Mouse (Mus musculus) liver, embryonic 11.5 days (tissue): ENCODE results near the gene Pitpnm3. TPM values are rescaled to one million over a fixed set of nuclear protein-coding genes. Genes with fewer than 3 reads are reported as not detected.
A peak's percentile ranks its signal among the peaks of the same experiment; 100 is the strongest.

ENCODE experiments used
- ATAC-seq: fragments of 200-750 bp; cut with Nextera tagmentation; replicated peaks from 2 replicates; pipeline ENCODE4 v1.8.0; 2017; ENCODE audit warnings: moderate number of reproducible peaks, mild to moderate bottlenecking, moderate TSS enrichment, moderate library complexity; ENCODE audit not compliant: low FRiP score
- DNase-seq: peaks from one replicate; pipeline ENCODE4 v3.0.0-alpha.2; 2017; ENCODE audit warnings: low spot score
- H3K27ac ChIP-seq: fragments of 300-500 bp; sonication (generic); 2 replicates; pipeline ENCODE4 v1.5.1; 2014; ENCODE audit warnings: mild to moderate bottlenecking, low read depth, low read length, control low read depth
- H3K27me3 ChIP-seq: fragments of 300-500 bp; sonication (generic); replicated peaks from 2 replicates; pipeline ENCODE4 v1.6.1; 2014; ENCODE audit warnings: low read length, mixed read lengths; ENCODE audit not compliant: control insufficient read depth, insufficient read depth
- H3K36me3 ChIP-seq: fragments of 300-500 bp; sonication (generic); 2 replicates; pipeline ENCODE4 v1.6.1; 2014; ENCODE audit warnings: mild to moderate bottlenecking, low read length, moderate library complexity, mixed read lengths; ENCODE audit not compliant: control insufficient read depth, insufficient read depth
- H3K4me1 ChIP-seq: fragments of 300-500 bp; sonication (generic); replicated peaks from 2 replicates; pipeline ENCODE4 v1.6.1; 2014; ENCODE audit warnings: low read length, mixed read lengths; ENCODE audit not compliant: control insufficient read depth, insufficient read depth
- H3K4me2 ChIP-seq: fragments of 300-500 bp; sonication (generic); 2 replicates; pipeline ENCODE4 v1.6.1; 2014; ENCODE audit warnings: mild to moderate bottlenecking, control low read depth, moderate library complexity
- H3K4me3 ChIP-seq: fragments of 300-500 bp; sonication (generic); 2 replicates; pipeline ENCODE4 v1.5.1; 2014; ENCODE audit warnings: low read depth, low read length, control low read depth
- H3K9ac ChIP-seq: fragments of 300-500 bp; sonication (generic); 2 replicates; pipeline ENCODE4 v1.6.1; 2014; ENCODE audit warnings: low read depth, low read length, control low read depth
- H3K9me3 ChIP-seq: fragments of 300-500 bp; sonication (generic); 2 replicates; pipeline ENCODE4 v1.6.1; 2016; ENCODE audit warnings: low read length, inconsistent platforms, mixed read lengths; ENCODE audit not compliant: control insufficient read depth
- WGBS: fragments of 180-500 bp; shearing (Covaris S2); extraction: QIAGEN DNeasy Blood & Tissue Kit; methylation state at CpG from one replicate; pipeline ENCODE4 v1.1.7; 2014; 5-methylcytosine and 5-hydroxymethylcytosine counted together
- polyA plus RNA-seq: library from polyadenylated mRNA; unstranded; fragments of >200 nt; fragmentation: Nextera tagmentation; extraction: Ambion mirVana; gene quantifications from 2 replicates; pipeline ENCODE4 v1.2.1, GENCODE M21; 2014

The Pitpnm3 gene
- polyA plus RNA-seq, 1 experiment from 2014 or later, result 0.08 TPM

GRCm38 (mm10) chr11:72145877-72146248 is 10.3 kb upstream of the Pitpnm3 start:
- 88% methylated on average over 1 of the region's 1 CpGs for WGBS
- Histone ChIP-seq H3K4me3 (no peak overlapping the region), H3K9me3 (no peaks in the 10 kb centered on the region), H3K27ac (no peak overlapping the region), H3K27me3 (peaks cover 4% of the 10 kb centered on the region; the same call in 1 of the 2 replicates), H3K4me2 (no peak overlapping the region), H3K4me1 (no peaks in the 10 kb centered on the region), H3K36me3 (no peaks in the 10 kb centered on the region), H3K9ac (no peak overlapping the region)
- DNase-seq, result no peak
- no peak for ATAC-seq

DNA sequence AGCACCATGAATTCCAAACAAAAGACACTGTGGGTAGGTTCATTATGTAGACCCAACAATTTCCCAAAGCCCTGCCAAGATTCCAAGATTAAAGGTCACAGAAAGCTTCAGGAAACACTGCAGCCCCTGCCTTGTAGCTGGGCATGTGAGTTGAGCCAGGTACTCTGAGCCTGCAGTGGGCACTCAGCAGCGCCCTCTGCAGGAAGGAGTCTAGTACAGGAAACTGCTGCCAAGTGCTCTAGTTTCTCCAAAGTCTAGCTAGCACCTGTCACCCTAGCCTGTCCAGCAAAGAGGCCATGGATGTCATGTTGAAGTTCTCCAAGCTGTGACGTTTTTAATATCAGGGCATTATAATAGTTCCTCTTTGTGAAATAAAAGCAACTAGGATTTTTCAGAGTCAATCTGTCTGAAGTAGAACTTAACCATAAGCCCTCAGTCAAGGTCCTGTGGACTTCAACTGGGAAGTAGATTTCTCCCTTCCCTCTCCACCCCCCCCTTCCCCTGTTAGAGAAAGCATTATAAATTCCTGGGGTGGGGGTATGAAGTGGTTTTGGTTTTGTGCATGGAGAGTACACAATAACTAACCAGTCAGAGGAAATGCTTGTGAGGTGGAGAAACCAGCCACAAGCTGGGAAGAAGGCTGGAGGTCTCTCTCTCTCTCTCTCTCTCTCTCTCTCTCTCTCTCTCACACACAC is 9.8 kb upstream of the Pitpnm3 start:
- no peaks in the 10 kb centered on the region for H3K36me3 ChIP-seq
- H3K9ac ChIP-seq, result no peak overlapping the region
- H3K4me2 ChIP-seq, result no peak overlapping the region
- WGBS, result 4% methylated on average over 2 of the region's 2 CpGs
- H3K4me1 ChIP-seq, result 0 out of 2 replicates have a peak, but pooled peaks cover 1% of the 10 kb centered on the region
- DNase-seq (no peak), ATAC-seq (no peak)
- no peaks in the 10 kb centered on the region for H3K9me3 ChIP-seq
- no peak overlapping the region for H3K4me3 ChIP-seq
- H3K27me3 ChIP-seq, result peaks cover 4% of the 10 kb centered on the region; the same call in 1 of the 2 replicates
- H3K27ac ChIP-seq, result no peak overlapping the region

DNA sequence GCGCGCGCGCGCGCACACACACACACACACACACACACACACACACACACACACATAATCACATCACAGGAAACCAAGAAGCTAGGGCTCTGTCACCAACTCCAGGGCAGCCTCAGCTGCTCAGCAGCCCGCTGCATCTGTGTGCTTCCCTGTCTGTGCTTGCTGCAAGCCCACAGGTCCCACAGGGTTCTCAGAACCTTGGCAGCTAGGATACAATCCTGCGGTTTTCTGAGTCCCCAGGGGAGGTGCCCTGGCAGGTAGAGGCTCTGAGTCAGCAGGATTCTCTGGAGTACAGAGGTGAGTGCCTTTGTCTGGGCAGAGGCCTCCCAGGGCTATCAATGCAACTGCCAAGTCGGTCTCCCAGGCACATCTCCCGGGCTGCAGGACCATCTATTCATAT is 7.3 kb upstream of the Pitpnm3 start:
- DNase-seq (no peak), ATAC-seq (no peak)
- H3K27ac ChIP-seq, result no peak overlapping the region
- H3K4me2 ChIP-seq, result no peak overlapping the region
- no peaks in the 10 kb centered on the region for H3K9me3 ChIP-seq
- H3K27me3 ChIP-seq, result peaks cover 10% of the 10 kb centered on the region; the same call in 1 of the 2 replicates
- 51% methylated on average over 10 of the region's 10 CpGs for WGBS
- no peak overlapping the region for H3K9ac ChIP-seq
- 0 out of 2 replicates have a peak, but pooled peaks cover 2% of the 10 kb centered on the region for H3K4me1 ChIP-seq
- H3K36me3 ChIP-seq, result no peaks in the 10 kb centered on the region
- no peak overlapping the region for H3K4me3 ChIP-seq

- H3K27me3 ChIP-seq, result peaks cover 34% of the 10 kb centered on the region
- no peak overlapping the region for H3K4me2 ChIP-seq
- ATAC-seq (no peak), DNase-seq (no peak)
- H3K4me1 ChIP-seq, result 0 out of 2 replicates have a peak, but pooled peaks cover 4% of the 10 kb centered on the region
- no peak overlapping the region for H3K27ac ChIP-seq
- no peak overlapping the region for H3K4me3 ChIP-seq
- H3K9me3 ChIP-seq, result no peaks in the 10 kb centered on the region
- no peaks in the 10 kb centered on the region for H3K36me3 ChIP-seq
- WGBS, result 54% methylated on average over 6 of the region's 6 CpGs
- no peak overlapping the region for H3K9ac ChIP-seq
Measured at GRCm38 (mm10) chr11:72140198-72140597, 4.6 kb upstream of the Pitpnm3 start.

DNA sequence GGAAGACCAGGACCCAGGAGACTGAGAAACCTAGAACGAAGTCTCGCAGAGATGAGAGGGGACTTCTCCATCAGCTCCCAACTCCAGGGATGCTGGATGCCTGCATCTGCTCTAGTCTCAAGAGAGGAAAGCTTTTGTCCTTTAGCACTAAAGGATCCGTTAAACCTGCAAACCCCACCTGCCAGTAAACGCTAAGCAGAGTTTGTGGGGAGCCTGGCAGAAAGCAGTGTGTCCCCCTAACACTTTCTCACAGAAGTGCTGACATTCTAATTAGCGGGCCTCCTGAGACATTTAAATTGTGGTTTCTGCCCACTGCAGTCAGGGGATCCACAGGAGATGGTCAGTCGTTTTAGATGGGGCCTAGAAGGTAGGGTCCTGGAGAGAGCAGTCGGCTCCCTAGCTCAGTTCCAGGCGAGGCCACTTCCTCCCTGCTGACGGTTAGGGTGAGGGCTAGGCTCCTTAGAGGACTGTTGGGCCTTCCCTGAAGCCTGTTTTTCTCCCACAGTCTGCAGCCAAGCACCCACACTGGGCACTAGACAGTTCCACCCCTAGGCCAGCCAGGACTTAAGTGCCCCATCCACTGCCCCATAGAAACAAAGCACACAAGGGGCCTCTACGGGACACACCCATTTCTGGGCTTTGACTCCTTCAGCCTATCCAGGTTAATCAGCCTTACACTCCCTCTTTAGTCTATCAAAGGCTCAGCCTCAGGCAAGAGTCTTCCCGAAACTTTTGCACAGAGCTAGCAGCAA is 829 bp upstream of the Pitpnm3 start:
- Histone ChIP-seq H3K9ac (no peak overlapping the region), H3K4me3 (no peak overlapping the region), H3K4me1 (0 out of 2 replicates have a peak, but pooled peaks cover 5% of the 10 kb centered on the region), H3K4me2 (peak overlapping the region; percentile 72), H3K27ac (no peak overlapping the region), H3K9me3 (no peaks in the 10 kb centered on the region), H3K36me3 (no peaks in the 10 kb centered on the region), H3K27me3 (peaks cover 61% of the 10 kb centered on the region)
- ATAC-seq (no peak; the same call in 1 of the 2 replicates), DNase-seq (no peak)
- 20% methylated on average over 11 of the region's 11 CpGs for WGBS

GRCm38 (mm10) chr11:72134536-72135382 is 819 bp downstream of the Pitpnm3 start:
- Histone ChIP-seq H3K27me3 (peaks cover 61% of the 10 kb centered on the region), H3K36me3 (no peaks in the 10 kb centered on the region), H3K4me1 (0 out of 2 replicates have a peak, but pooled peaks cover 5% of the 10 kb centered on the region), H3K27ac (no peak overlapping the region), H3K4me3 (peak overlapping the region; percentile 45), H3K9ac (no peak overlapping the region), H3K9me3 (no peaks in the 10 kb centered on the region), H3K4me2 (peak overlapping the region; percentile 72)
- ATAC-seq (no peak), DNase-seq (no peak)
- WGBS, result 17% methylated on average over 24 of the region's 24 CpGs

DNA sequence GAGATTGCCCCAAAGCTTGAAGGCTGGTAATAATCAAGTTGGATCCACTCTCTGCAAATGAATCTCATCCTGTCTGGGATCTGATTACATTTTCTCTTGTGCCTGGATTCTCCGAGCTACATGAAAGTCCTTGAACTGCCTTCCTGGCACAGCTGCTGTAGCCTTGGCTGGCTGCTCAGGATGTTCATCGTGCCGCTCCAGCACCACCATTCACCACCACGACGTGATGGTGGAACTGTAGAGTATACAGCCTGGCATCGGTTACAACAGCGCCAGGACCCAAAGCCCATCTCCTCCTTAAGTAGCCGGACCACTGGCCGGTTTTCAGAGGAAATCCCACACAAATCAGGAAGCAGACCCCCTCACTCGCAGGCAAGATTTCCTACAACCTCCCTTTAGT is 2.5 kb downstream of the Pitpnm3 start:
- Histone ChIP-seq H3K9ac (no peak overlapping the region), H3K27me3 (peaks cover 57% of the 10 kb centered on the region), H3K36me3 (no peaks in the 10 kb centered on the region), H3K4me1 (0 out of 2 replicates have a peak, but pooled peaks cover 5% of the 10 kb centered on the region), H3K9me3 (no peaks in the 10 kb centered on the region), H3K4me3 (no peak overlapping the region), H3K4me2 (no peak overlapping the region), H3K27ac (no peak overlapping the region)
- DNase-seq, result no peak
- ATAC-seq, result no peak
- WGBS, result 71% methylated on average over 10 of the region's 10 CpGs

GRCm38 (mm10) chr11:72132266-72132665 is 3.3 kb downstream of the Pitpnm3 start:
- no peak overlapping the region for H3K4me3 ChIP-seq
- 0 out of 2 replicates have a peak, but pooled peaks cover 5% of the 10 kb centered on the region for H3K4me1 ChIP-seq
- H3K27ac ChIP-seq, result no peak overlapping the region
- H3K27me3 ChIP-seq, result peaks cover 52% of the 10 kb centered on the region
- no peak overlapping the region for H3K9ac ChIP-seq
- ATAC-seq, result no peak
- H3K36me3 ChIP-seq, result no peaks in the 10 kb centered on the region
- H3K9me3 ChIP-seq, result no peaks in the 10 kb centered on the region
- 12% methylated on average over 3 of the region's 3 CpGs for WGBS
- no peak for DNase-seq
- H3K4me2 ChIP-seq, result no peak overlapping the region
